Mouse (Mus musculus) ES-Bruce4 (cell line): ENCODE results near the gene Macrod2.

Source experiments
- CTCF ChIP-seq: IDR thresholded peaks from one replicate; pipeline ENCODE4 v1.8.1; 2011; ENCODE audit warnings: low read depth, low read length
- POLR2A ChIP-seq: IDR thresholded peaks from one replicate; pipeline ENCODE4 v1.8.1; 2011; ENCODE audit warnings: low read length; ENCODE audit not compliant: insufficient read depth

DNA sequence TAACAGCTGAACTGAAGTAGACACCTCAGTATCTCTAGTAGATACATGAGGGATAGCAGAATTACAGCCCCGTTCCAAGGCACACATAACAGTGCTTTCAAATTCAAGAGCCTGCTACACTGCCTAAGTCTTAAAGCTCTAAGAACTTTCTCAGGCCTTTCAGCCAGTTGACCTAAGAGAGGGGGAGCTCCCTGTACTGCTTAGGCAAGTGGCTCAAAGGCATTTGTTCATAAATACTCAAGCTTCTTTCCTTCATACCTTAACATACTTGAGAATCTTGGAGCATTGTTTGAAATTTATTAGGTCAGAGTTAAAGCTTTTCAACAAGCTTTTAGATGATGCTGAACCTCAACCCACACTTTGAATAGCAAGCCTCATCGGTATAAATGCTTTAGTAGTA lies 363.8 kb downstream of the Macrod2 start:
- TF ChIP-seq CTCF (no peak), POLR2A (no peak)
